Mouse (Mus musculus): ENCODE results near the gene Zranb3. TPM values are rescaled to one million over a fixed set of nuclear protein-coding genes. Genes with fewer than 3 reads are reported as not detected.

Gene Zranb3
- polyA plus RNA-seq, 1 experiment from 2014 or later, result 14.5 TPM

DNA sequence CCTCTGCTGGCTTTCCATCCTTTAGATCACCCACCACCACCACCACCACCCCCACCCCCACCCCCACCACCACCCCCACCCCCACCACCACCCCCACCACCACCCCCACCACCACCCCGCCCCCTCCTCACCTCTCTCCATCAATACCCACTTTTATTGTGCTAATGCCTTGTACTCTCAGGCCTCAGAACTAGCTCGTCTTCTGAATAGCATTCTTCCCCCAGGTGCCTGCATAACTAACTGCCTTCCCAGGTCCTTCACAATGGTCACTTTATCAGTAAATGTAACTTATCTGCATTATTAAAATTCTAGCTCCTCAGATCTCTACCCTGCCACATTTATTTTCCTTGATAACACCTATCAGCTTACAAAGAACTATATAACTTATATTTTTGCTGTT lies 8.2 kb downstream of the Zranb3 start:
- no peak for ATAC-seq (ENCODE audit: insufficient read depth, low FRiP score, low TSS enrichment)
- Histone ChIP-seq H3K36me3 (ENCODE audit: control insufficient read depth, insufficient read depth, low read length) (no peaks in the 10 kb centered on the region), H3K4me1 (ENCODE audit: control insufficient read depth, insufficient read depth, low read length) (no peaks in the 10 kb centered on the region), H3K27me3 (ENCODE audit: control insufficient read depth, insufficient read depth, low read length) (no peaks in the 10 kb centered on the region), H3K4me3 (ENCODE audit: low read depth, low read length) (no peak overlapping the region), H3K9me3 (ENCODE audit: control insufficient read depth, low read length) (no peaks in the 10 kb centered on the region), H3K4me2 (ENCODE audit: low read depth) (no peak overlapping the region), H3K27ac (ENCODE audit: low read depth, low read length) (no peak overlapping the region), H3K9ac (ENCODE audit: low read length) (no peak overlapping the region)
- no peak for DNase-seq (ENCODE audit: low spot score)
- WGBS, result 57% methylated on average over 1 of the region's 2 CpGs

DNA sequence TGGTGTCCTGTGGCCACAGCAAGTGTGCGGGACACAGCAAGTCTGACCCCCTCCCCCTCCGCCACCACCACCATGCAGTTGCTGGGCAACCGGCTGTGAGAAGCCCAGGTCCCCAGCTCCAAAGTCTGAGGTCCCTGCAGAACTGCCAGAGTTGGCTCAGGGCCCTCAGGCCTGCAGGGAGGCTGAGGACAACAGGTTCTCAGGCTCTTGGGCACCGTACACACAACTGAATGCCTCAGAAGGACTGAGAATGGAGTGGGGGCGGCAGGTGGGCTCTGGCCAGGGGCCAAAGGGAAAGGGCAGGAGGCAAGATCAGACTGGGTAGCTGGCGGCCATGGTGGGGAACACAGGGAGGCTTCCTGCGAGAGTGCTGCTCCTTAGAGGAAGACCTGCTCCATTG lies 20.0 kb downstream of the Zranb3 start:
- no peak overlapping the region for H3K4me3 ChIP-seq (ENCODE audit: low read depth, low read length)
- DNase-seq (ENCODE audit: low spot score), result no peak
- no peak for ATAC-seq (ENCODE audit: insufficient read depth, low FRiP score, low TSS enrichment)
- WGBS, result 89% methylated on average over 7 of the region's 7 CpGs
- H3K9me3 ChIP-seq (ENCODE audit: control insufficient read depth, low read length), result no peaks in the 10 kb centered on the region
- no peak overlapping the region for H3K27ac ChIP-seq (ENCODE audit: low read depth, low read length)
- H3K9ac ChIP-seq (ENCODE audit: low read length), result no peak overlapping the region
- no peak overlapping the region for H3K4me2 ChIP-seq (ENCODE audit: low read depth)
- no peaks in the 10 kb centered on the region for H3K4me1 ChIP-seq (ENCODE audit: control insufficient read depth, insufficient read depth, low read length)
- H3K36me3 ChIP-seq (ENCODE audit: control insufficient read depth, insufficient read depth, low read length), result no peaks in the 10 kb centered on the region
- H3K27me3 ChIP-seq (ENCODE audit: control insufficient read depth, insufficient read depth, low read length), result no peaks in the 10 kb centered on the region

DNA sequence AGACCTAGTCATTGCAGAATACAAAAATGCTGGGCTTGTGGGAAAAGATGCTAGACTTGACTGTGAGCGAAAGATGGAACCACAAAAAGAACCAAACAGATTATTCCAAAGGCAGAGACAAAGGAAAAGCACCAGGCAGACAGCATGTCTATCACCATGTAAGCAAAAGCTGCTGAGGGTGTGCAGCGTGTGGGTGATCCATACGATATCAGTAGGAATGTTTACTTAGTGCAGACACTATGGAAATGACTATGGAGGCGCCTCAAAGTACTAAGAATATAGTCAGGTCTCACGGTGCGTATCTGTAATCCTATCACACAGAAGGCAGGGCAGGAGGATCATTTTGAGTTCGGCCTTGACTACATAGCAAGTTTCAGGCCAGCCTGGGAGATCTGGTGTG lies 21.0 kb downstream of the Zranb3 start:
- no peaks in the 10 kb centered on the region for H3K9me3 ChIP-seq (ENCODE audit: control insufficient read depth, low read length)
- H3K27me3 ChIP-seq (ENCODE audit: control insufficient read depth, insufficient read depth, low read length), result no peaks in the 10 kb centered on the region
- H3K9ac ChIP-seq (ENCODE audit: low read length), result no peak overlapping the region
- H3K27ac ChIP-seq (ENCODE audit: low read depth, low read length), result no peak overlapping the region
- H3K36me3 ChIP-seq (ENCODE audit: control insufficient read depth, insufficient read depth, low read length), result no peaks in the 10 kb centered on the region
- H3K4me1 ChIP-seq (ENCODE audit: control insufficient read depth, insufficient read depth, low read length), result no peaks in the 10 kb centered on the region
- no peak overlapping the region for H3K4me3 ChIP-seq (ENCODE audit: low read depth, low read length)
- no peak overlapping the region for H3K4me2 ChIP-seq (ENCODE audit: low read depth)
- DNase-seq (ENCODE audit: low spot score) (no peak), ATAC-seq (ENCODE audit: insufficient read depth, low FRiP score, low TSS enrichment) (no peak)
- WGBS, result 94% methylated on average over 7 of the region's 7 CpGs

DNA sequence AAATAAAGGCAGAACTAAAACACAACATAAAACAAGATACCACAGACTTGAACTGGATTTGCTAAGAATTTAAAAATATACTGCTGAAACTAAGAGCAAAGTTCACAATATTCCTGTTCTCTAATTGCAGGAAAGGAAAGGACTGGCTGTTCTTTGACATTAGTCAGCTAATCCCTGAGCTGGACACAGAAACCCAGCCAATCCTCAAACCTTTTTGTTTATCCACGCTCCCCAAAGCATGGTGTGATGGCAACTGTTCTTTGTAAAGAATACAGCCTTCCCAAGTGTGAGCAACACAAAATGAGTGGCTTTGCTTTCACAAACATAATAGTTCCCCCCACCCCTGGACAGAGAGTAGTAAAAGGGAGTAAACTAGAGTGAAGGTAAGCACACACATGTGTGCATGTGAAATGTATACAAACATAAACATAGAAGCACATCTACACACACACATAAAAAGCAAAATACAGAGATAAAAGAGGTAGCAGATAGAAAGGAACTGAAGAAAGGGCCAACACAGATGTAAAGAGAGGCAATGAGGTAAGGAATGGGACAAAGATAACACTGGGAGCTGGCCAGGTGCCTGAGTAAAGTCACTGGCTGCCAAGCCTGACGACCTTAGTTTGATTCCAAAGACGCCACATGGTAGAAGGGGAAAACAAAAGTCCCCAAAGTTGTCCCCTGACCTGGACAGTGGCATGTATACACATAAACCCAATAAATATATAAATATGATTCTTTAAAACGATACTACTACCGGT lies 21.7 kb downstream of the Zranb3 start:
- WGBS, result 91% methylated on average over 5 of the region's 5 CpGs
- Histone ChIP-seq H3K9ac (ENCODE audit: low read length) (no peak overlapping the region), H3K36me3 (ENCODE audit: control insufficient read depth, insufficient read depth, low read length) (no peaks in the 10 kb centered on the region), H3K9me3 (ENCODE audit: control insufficient read depth, low read length) (no peaks in the 10 kb centered on the region), H3K4me3 (ENCODE audit: low read depth, low read length) (no peak overlapping the region), H3K4me2 (ENCODE audit: low read depth) (no peak overlapping the region), H3K27me3 (ENCODE audit: control insufficient read depth, insufficient read depth, low read length) (no peaks in the 10 kb centered on the region), H3K4me1 (ENCODE audit: control insufficient read depth, insufficient read depth, low read length) (no peaks in the 10 kb centered on the region), H3K27ac (ENCODE audit: low read depth, low read length) (no peak overlapping the region)
- DNase-seq (ENCODE audit: low spot score), result no peak
- no peak for ATAC-seq (ENCODE audit: insufficient read depth, low FRiP score, low TSS enrichment)

DNA sequence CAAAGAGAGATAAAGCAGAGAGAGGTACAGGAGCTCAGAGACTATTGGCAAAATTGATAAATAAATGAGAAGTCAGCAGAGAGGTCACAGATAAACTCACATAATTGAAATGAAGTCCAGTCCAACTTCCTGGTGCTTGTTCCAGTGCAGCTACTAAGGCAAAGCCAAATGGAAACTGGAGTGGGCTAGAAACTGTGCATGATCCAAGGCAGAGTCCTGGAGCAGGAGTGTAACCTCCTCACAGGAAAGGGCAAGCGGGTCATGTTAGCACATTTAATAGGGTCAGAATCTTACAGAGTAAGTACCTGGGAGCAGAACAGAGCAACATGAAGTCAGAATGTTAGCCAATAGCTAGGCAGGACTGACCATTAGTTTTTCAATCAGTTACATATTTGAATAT lies 24.2 kb downstream of the Zranb3 start:
- ATAC-seq (ENCODE audit: insufficient read depth, low FRiP score, low TSS enrichment), result no peak
- 96% methylated on average over 1 of the region's 1 CpGs for WGBS
- H3K9me3 ChIP-seq (ENCODE audit: control insufficient read depth, low read length), result no peaks in the 10 kb centered on the region

DNA sequence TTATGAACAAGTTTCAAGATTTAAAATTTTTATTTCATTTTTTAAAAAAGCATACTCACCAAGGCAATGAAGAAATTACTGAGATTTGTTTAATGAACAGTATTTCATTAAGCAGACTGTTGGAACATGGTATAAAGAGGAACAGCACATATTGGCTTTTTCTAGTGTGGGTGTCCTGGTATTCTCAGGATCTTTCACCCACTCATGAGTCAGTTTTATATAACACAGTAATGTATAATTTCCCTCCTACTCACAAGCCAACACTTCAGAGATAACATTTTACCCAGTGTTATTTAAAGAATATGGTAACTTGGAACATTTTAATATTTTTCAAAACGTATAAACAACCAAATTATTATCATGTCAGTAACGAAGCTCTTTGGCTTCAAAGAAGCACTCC lies 25.1 kb downstream of the Zranb3 start:
- Histone ChIP-seq H3K4me1 (ENCODE audit: control insufficient read depth, insufficient read depth, low read length) (no peaks in the 10 kb centered on the region), H3K4me2 (ENCODE audit: low read depth) (no peak overlapping the region), H3K27ac (ENCODE audit: low read depth, low read length) (no peak overlapping the region), H3K9ac (ENCODE audit: low read length) (no peak overlapping the region), H3K27me3 (ENCODE audit: control insufficient read depth, insufficient read depth, low read length) (no peaks in the 10 kb centered on the region), H3K9me3 (ENCODE audit: control insufficient read depth, low read length) (no peaks in the 10 kb centered on the region), H3K36me3 (ENCODE audit: control insufficient read depth, insufficient read depth, low read length) (no peaks in the 10 kb centered on the region), H3K4me3 (ENCODE audit: low read depth, low read length) (no peak overlapping the region)
- 94% methylated on average over 2 of the region's 2 CpGs for WGBS
- DNase-seq (ENCODE audit: low spot score) (no peak), ATAC-seq (ENCODE audit: insufficient read depth, low FRiP score, low TSS enrichment) (no peak)

More for the DNA sequence above, 24.2 kb downstream of the Zranb3 start:
- no peak for DNase-seq (ENCODE audit: low spot score)
- no peak overlapping the region for H3K9ac ChIP-seq (ENCODE audit: low read length)
- no peak overlapping the region for H3K4me2 ChIP-seq (ENCODE audit: low read depth)
- H3K4me1 ChIP-seq (ENCODE audit: control insufficient read depth, insufficient read depth, low read length), result no peaks in the 10 kb centered on the region
- H3K27me3 ChIP-seq (ENCODE audit: control insufficient read depth, insufficient read depth, low read length), result no peaks in the 10 kb centered on the region
- no peak overlapping the region for H3K27ac ChIP-seq (ENCODE audit: low read depth, low read length)
- H3K36me3 ChIP-seq (ENCODE audit: control insufficient read depth, insufficient read depth, low read length), result no peaks in the 10 kb centered on the region
- no peak overlapping the region for H3K4me3 ChIP-seq (ENCODE audit: low read depth, low read length)

DNA sequence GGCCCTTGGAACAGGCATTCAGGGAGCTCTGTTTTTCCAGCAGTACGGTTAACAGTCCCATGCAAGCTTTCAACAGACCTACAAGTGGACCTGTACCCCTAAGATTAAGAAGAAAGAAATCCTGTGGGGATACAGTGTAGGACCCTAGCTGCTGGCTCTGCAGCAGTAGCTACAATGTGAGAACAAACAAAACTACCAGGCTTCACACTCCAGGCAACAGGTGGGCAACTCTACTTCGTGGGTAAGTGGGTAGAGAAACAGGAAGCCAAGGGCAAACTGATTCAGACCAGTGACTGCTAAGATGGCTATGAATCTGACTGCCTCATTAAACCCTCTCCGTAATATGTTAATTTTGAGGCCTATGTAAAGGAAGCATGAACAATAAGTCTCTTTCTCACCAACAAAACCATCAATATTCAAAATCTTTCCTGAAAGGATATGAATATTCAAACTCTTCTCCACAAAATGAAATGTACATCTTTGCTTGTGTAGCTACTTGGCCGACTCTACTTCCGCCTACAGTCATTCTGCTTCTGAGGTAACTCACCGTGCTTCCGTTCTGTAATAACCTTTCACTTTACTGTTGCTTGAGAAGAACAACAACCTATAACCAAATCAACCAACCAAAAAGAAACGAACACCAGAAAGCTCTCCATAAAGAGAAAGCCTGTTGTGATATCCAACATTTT lies 25.9 kb downstream of the Zranb3 start:
- no peak for ATAC-seq (ENCODE audit: insufficient read depth, low FRiP score, low TSS enrichment)
- no peak for DNase-seq (ENCODE audit: low spot score)
- H3K36me3 ChIP-seq (ENCODE audit: control insufficient read depth, insufficient read depth, low read length), result no peaks in the 10 kb centered on the region
- no peak overlapping the region for H3K4me3 ChIP-seq (ENCODE audit: low read depth, low read length)
- no peak overlapping the region for H3K27ac ChIP-seq (ENCODE audit: low read depth, low read length)
- H3K4me1 ChIP-seq (ENCODE audit: control insufficient read depth, insufficient read depth, low read length), result no peaks in the 10 kb centered on the region
- H3K4me2 ChIP-seq (ENCODE audit: low read depth), result no peak overlapping the region
- WGBS, result 84% methylated on average over 8 of the region's 8 CpGs
- H3K27me3 ChIP-seq (ENCODE audit: control insufficient read depth, insufficient read depth, low read length), result no peaks in the 10 kb centered on the region
- no peak overlapping the region for H3K9ac ChIP-seq (ENCODE audit: low read length)
- H3K9me3 ChIP-seq (ENCODE audit: control insufficient read depth, low read length), result no peaks in the 10 kb centered on the region

DNA sequence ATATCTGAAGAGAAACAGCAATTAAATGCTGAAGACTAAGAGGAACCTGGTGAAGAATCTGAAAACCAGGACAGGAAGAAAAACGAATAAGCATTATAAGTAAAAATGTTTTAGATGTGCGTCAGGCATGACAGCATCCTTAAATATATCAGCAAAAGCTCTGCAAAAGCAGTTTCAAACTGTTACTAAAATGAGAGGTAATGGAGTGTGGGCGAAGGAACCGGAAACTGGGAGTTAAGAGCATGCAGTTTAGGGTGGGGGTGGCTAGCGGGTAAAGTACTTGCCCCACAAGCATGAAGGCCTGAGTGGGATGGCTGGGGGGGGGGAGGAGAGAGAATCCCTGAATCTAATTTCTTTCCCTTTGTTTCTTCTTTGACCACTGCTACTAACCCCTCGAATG lies 29.8 kb downstream of the Zranb3 start:
- WGBS, result 96% methylated on average over 6 of the region's 6 CpGs
- no peaks in the 10 kb centered on the region for H3K27me3 ChIP-seq (ENCODE audit: control insufficient read depth, insufficient read depth, low read length)
- no peak for DNase-seq (ENCODE audit: low spot score)
- H3K9ac ChIP-seq (ENCODE audit: low read length), result no peak overlapping the region
- H3K27ac ChIP-seq (ENCODE audit: low read depth, low read length), result no peak overlapping the region
- no peak overlapping the region for H3K4me2 ChIP-seq (ENCODE audit: low read depth)
- H3K36me3 ChIP-seq (ENCODE audit: control insufficient read depth, insufficient read depth, low read length), result no peaks in the 10 kb centered on the region
- ATAC-seq (ENCODE audit: insufficient read depth, low FRiP score, low TSS enrichment), result no peak
- H3K4me3 ChIP-seq (ENCODE audit: low read depth, low read length), result no peak overlapping the region
- H3K4me1 ChIP-seq (ENCODE audit: control insufficient read depth, insufficient read depth, low read length), result no peaks in the 10 kb centered on the region; the same call in 1 of the 2 replicates
- no peaks in the 10 kb centered on the region for H3K9me3 ChIP-seq (ENCODE audit: control insufficient read depth, low read length)

DNA sequence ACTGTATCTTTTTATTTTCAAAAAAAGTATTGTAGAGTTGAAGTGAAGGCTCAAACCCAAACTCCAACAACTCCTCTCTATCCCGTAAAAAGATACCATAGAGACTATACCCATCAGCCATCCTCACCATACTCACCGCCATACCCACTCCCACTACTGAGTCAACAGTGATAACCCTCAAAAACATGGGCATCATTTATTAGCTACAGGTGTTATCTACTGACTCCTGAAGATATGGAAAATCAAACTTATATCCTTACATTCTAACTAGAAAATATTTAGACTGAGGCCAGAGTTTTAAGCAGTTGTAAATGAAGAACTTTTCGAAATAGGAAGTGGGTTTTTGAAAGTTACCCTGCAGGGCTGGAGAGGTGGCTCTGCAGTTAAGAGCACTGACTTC lies 32.8 kb downstream of the Zranb3 start:
- H3K4me3 ChIP-seq (ENCODE audit: low read depth, low read length), result no peak overlapping the region
- no peaks in the 10 kb centered on the region; the same call in 1 of the 2 replicates for H3K4me1 ChIP-seq (ENCODE audit: control insufficient read depth, insufficient read depth, low read length)
- DNase-seq (ENCODE audit: low spot score) (no peak), ATAC-seq (ENCODE audit: insufficient read depth, low FRiP score, low TSS enrichment) (no peak)
- H3K27ac ChIP-seq (ENCODE audit: low read depth, low read length), result no peak overlapping the region
- no peak overlapping the region for H3K9ac ChIP-seq (ENCODE audit: low read length)
- H3K36me3 ChIP-seq (ENCODE audit: control insufficient read depth, insufficient read depth, low read length), result no peaks in the 10 kb centered on the region
- 92% methylated on average over 3 of the region's 3 CpGs for WGBS
- H3K9me3 ChIP-seq (ENCODE audit: control insufficient read depth, low read length), result no peaks in the 10 kb centered on the region
- no peak overlapping the region for H3K4me2 ChIP-seq (ENCODE audit: low read depth)
- H3K27me3 ChIP-seq (ENCODE audit: control insufficient read depth, insufficient read depth, low read length), result no peaks in the 10 kb centered on the region

Measured in neural tube, embryonic 11.5 days (tissue).